Mouse (Mus musculus): Measurements from ENCODE around the gene Psenen. TPM values are rescaled to one million over a fixed set of nuclear protein-coding genes. Genes with fewer than 3 reads are reported as not detected.

Gene Psenen
- polyA plus RNA-seq (2016; fragmentation: Nextera tagmentation; extraction: Ambion mirVana): 142 and 145 TPM in 2 replicates

DNA sequence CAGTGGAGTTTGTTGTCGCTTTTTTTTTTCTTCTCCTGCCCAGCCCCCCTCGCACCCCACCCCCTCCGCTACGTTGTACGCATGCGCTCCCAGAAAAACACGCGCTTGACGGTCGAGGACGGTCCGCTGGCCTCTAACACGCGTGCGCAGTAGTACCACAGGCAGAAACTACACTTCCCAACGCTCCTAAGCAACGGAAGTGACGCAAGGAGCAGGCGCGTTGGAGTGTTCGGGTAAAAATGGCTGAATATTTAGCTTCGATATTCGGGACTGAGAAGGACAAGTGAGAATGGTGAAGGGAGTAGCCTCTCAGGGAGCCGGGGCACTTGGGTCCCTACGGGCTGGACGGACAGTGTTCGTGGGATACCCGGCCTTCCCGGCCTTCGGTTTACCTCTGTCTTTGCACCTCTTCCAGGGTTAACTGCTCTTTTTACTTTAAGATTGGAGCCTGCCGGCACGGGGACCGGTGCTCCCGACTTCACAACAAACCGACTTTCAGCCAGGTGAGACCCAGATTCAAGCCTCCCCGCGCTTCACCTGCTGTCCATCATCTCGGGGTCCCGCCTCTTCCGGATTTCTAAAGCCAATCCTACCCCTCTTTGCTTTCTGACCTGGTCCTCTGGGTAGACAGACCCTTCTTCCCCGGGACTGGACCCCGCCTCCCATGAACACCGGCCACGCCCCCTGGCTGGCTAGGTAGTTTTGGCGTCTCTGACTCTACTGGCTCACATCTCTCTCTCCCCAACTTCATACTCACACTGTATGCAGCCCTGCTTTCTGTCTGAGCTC lies at the start of gene Psenen, which contains the start of the genes U2af1l4 and Gm49396:
Gene Psenen (minus strand): TSS at position 511 of the 789 bp plus-strand sequence.
Gene U2af1l4 (plus strand): TSS at position 185 of the 789 bp plus-strand sequence.
Gene Gm49396 (plus strand): TSS at position 228 of the 789 bp plus-strand sequence.
- Histone ChIP-seq H3K36me3 (replicated peaks) (peaks cover 28% of the 10 kb centered on the region), H3K4me2 (peak within 1 kb of the TSS; percentile 87), H3K4me1 (peaks cover 28% of the 10 kb centered on the region), H3K4me3 (replicated peaks) (peak within 1 kb of the TSS; percentile 77), H3K27me3 (no peaks in the 10 kb centered on the region), H3K27ac (peak within 1 kb of the TSS; percentile 94), H3K9ac (peak within 1 kb of the TSS; percentile 80), H3K9me3 (no peaks in the 10 kb centered on the region)
- under 1% methylated on average over 45 of the region's 45 CpGs for WGBS
- peak; percentile 88 for ATAC-seq (ENCODE audit: low FRiP score)

GRCm38 (mm10) chr7:30612654-30613402 lies 49.4 kb upstream of the Psenen start, which contains the start of gene Upk1a:
TSS of gene Upk1a (minus strand) at chr7:30612847.
- peaks cover 28% of the 10 kb centered on the region for H3K36me3 ChIP-seq (replicated peaks)
- H3K4me2 ChIP-seq: no peak within 1 kb of the TSS
- no peak within 1 kb of the TSS for H3K9ac ChIP-seq
- 84% methylated on average over 8 of the region's 8 CpGs for WGBS
- no peaks in the 10 kb centered on the region for H3K9me3 ChIP-seq
- no peak for ATAC-seq (ENCODE audit: low FRiP score)
- no peak within 1 kb of the TSS for H3K27ac ChIP-seq
- no peaks in the 10 kb centered on the region for H3K27me3 ChIP-seq
- H3K4me1 ChIP-seq: no peaks in the 10 kb centered on the region
- H3K4me3 ChIP-seq (replicated peaks): no peak within 1 kb of the TSS

GRCm38 (mm10) chr7:30610043-30610442 lies 46.6 kb upstream of the Psenen start:
- Histone ChIP-seq H3K36me3 (replicated peaks) (peaks cover 2% of the 10 kb centered on the region; the same call in 1 of the 2 replicates), H3K9me3 (no peaks in the 10 kb centered on the region), H3K27ac (no peak overlapping the region), H3K27me3 (no peaks in the 10 kb centered on the region), H3K4me3 (replicated peaks) (no peak overlapping the region), H3K4me2 (no peak overlapping the region), H3K9ac (no peak overlapping the region), H3K4me1 (no peaks in the 10 kb centered on the region)
- ATAC-seq (ENCODE audit: low FRiP score): no peak
- WGBS: 60% methylated on average over 7 of the region's 7 CpGs

- Histone ChIP-seq H3K4me3 (replicated peaks) (no peak overlapping the region), H3K27me3 (no peaks in the 10 kb centered on the region), H3K4me1 (no peaks in the 10 kb centered on the region), H3K4me2 (no peak overlapping the region), H3K9me3 (no peaks in the 10 kb centered on the region), H3K36me3 (replicated peaks) (no peaks in the 10 kb centered on the region), H3K27ac (no peak overlapping the region), H3K9ac (no peak overlapping the region)
- WGBS: 43% methylated on average over 16 of the region's 16 CpGs
- no peak for ATAC-seq (ENCODE audit: low FRiP score)
Measured at GRCm38 (mm10) chr7:30608476-30608875, 45.0 kb upstream of the Psenen start.

- no peaks in the 10 kb centered on the region for H3K9me3 ChIP-seq
- H3K36me3 ChIP-seq (replicated peaks): no peaks in the 10 kb centered on the region
- no peak for ATAC-seq (ENCODE audit: low FRiP score)
- H3K9ac ChIP-seq: no peak overlapping the region
- H3K4me2 ChIP-seq: no peak overlapping the region
- WGBS: 33% methylated on average over 8 of the region's 8 CpGs
- no peak overlapping the region for H3K4me3 ChIP-seq (replicated peaks)
- H3K27me3 ChIP-seq: no peaks in the 10 kb centered on the region
- H3K4me1 ChIP-seq: no peaks in the 10 kb centered on the region
- H3K27ac ChIP-seq: no peak overlapping the region
Measured at GRCm38 (mm10) chr7:30607706-30608309, 44.4 kb upstream of the Psenen start.

GRCm38 (mm10) chr7:30604944-30605343 lies 41.5 kb upstream of the Psenen start:
- ATAC-seq (ENCODE audit: low FRiP score): no peak
- H3K27ac ChIP-seq: no peak overlapping the region
- H3K4me3 ChIP-seq (replicated peaks): no peak overlapping the region
- WGBS: 89% methylated on average over 8 of the region's 8 CpGs
- H3K36me3 ChIP-seq (replicated peaks): no peaks in the 10 kb centered on the region
- no peaks in the 10 kb centered on the region for H3K27me3 ChIP-seq
- H3K4me2 ChIP-seq: no peak overlapping the region
- peaks cover 4% of the 10 kb centered on the region; the same call in 1 of the 2 replicates for H3K4me1 ChIP-seq
- H3K9me3 ChIP-seq: no peaks in the 10 kb centered on the region
- H3K9ac ChIP-seq: no peak overlapping the region

DNA sequence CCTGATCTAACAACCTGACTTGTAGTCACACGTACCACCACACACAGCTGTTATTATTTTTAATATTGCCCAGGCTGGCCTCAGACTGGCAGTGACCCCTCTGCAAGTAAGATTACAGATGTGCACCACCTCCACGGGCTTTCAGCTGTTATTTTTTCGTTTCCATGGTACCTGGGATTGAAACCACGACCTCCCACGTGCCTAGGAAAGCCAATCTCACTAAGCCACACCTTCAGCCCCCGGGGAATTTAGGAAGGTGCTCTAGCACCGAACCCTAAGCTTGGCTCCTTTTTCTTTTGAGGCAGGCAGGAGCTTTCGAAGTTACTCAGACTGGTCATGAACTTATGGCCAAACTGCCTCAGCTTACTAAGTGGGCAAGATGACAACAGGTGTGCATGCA lies 41.0 kb upstream of the Psenen start:
- H3K36me3 ChIP-seq (replicated peaks): no peaks in the 10 kb centered on the region
- no peak overlapping the region for H3K9ac ChIP-seq
- ATAC-seq (ENCODE audit: low FRiP score): no peak
- H3K4me3 ChIP-seq (replicated peaks): no peak overlapping the region
- no peaks in the 10 kb centered on the region for H3K9me3 ChIP-seq
- WGBS: 65% methylated on average over 8 of the region's 8 CpGs
- no peaks in the 10 kb centered on the region for H3K27me3 ChIP-seq
- H3K4me1 ChIP-seq: peaks cover 8% of the 10 kb centered on the region
- no peak overlapping the region for H3K4me2 ChIP-seq
- H3K27ac ChIP-seq: no peak overlapping the region

- H3K9me3 ChIP-seq: no peaks in the 10 kb centered on the region
- H3K27me3 ChIP-seq: no peaks in the 10 kb centered on the region
- no peak overlapping the region for H3K4me2 ChIP-seq
- ATAC-seq (ENCODE audit: low FRiP score): no peak
- H3K36me3 ChIP-seq (replicated peaks): no peaks in the 10 kb centered on the region
- peaks cover 8% of the 10 kb centered on the region for H3K4me1 ChIP-seq
- H3K4me3 ChIP-seq (replicated peaks): no peak overlapping the region
- no peak overlapping the region for H3K27ac ChIP-seq
- 68% methylated on average over 3 of the region's 3 CpGs for WGBS
- H3K9ac ChIP-seq: no peak overlapping the region
Measured at GRCm38 (mm10) chr7:30602583-30602982, 39.2 kb upstream of the Psenen start.

GRCm38 (mm10) chr7:30600651-30601050 lies 37.2 kb upstream of the Psenen start:
- no peak overlapping the region for H3K9ac ChIP-seq

DNA sequence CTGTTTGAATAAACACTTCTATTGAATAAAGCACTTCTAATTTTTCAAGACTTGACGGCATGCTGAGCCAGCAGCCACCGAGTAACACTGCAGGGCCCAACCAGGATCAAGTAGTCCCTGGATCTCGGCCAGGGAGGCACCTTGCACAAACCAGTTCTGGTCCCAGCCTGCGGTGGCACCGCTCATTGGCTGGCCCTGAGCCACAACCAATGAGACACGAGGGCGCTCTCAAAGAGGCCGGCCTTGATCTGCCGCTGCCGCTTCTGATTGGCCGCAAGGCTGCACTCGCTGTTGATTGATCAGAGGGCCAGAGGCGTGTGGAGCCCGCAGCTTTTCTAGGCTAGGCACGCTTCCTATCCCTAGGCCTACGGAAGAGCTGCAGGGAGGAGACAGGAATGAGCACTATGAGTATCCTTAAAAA lies 36.5 kb upstream of the Psenen start:
- peak overlapping the region; percentile 21; the same call in 1 of the 2 replicates for H3K9ac ChIP-seq
- peaks cover 8% of the 10 kb centered on the region for H3K4me1 ChIP-seq
- WGBS: 2% methylated on average over 16 of the region's 16 CpGs
- H3K27me3 ChIP-seq: no peaks in the 10 kb centered on the region
- peak; percentile 99 for ATAC-seq (ENCODE audit: low FRiP score)
- H3K4me3 ChIP-seq (replicated peaks): peak overlapping the region; percentile 13; the same call in 1 of the 2 replicates
- H3K9me3 ChIP-seq: no peaks in the 10 kb centered on the region
- H3K36me3 ChIP-seq (replicated peaks): no peaks in the 10 kb centered on the region
- H3K4me2 ChIP-seq: peak overlapping the region; percentile 40
- H3K27ac ChIP-seq: peak overlapping the region; percentile 53

More at GRCm38 (mm10) chr7:30600651-30601050, 37.2 kb upstream of the Psenen start:
- no peak for ATAC-seq (ENCODE audit: low FRiP score)
- WGBS: 69% methylated on average over 7 of the region's 7 CpGs
- no peaks in the 10 kb centered on the region for H3K27me3 ChIP-seq
- peak overlapping the region; percentile 40; the same call in 1 of the 2 replicates for H3K4me2 ChIP-seq
- H3K4me1 ChIP-seq: peaks cover 8% of the 10 kb centered on the region
- 0 out of 2 replicates have a peak overlapping the region, but pooled peaks have one; percentile 53 for H3K27ac ChIP-seq
- H3K36me3 ChIP-seq (replicated peaks): no peaks in the 10 kb centered on the region
- H3K9me3 ChIP-seq: no peaks in the 10 kb centered on the region
- H3K4me3 ChIP-seq (replicated peaks): no peak overlapping the region

GRCm38 (mm10) chr7:30598786-30599185 lies 35.4 kb upstream of the Psenen start, which contains the start of gene Zbtb32:
TSS of gene Zbtb32 (minus strand) at chr7:30598909.
- WGBS: 94% methylated on average over 12 of the region's 12 CpGs
- Histone ChIP-seq H3K27ac (peak within 1 kb of the TSS; percentile 53; the same call in 1 of the 2 replicates), H3K4me1 (peaks cover 8% of the 10 kb centered on the region), H3K9me3 (no peaks in the 10 kb centered on the region), H3K9ac (peak within 1 kb of the TSS; percentile 21; the same call in 1 of the 2 replicates), H3K4me3 (replicated peaks) (0 out of 2 replicates have a peak within 1 kb of the TSS, but pooled peaks have one; percentile 13), H3K27me3 (no peaks in the 10 kb centered on the region), H3K36me3 (replicated peaks) (no peaks in the 10 kb centered on the region), H3K4me2 (peak within 1 kb of the TSS; percentile 40)
- no peak for ATAC-seq (ENCODE audit: low FRiP score)

- ATAC-seq (ENCODE audit: low FRiP score): no peak
- 71% methylated on average over 5 of the region's 5 CpGs for WGBS
- H3K27ac ChIP-seq: no peak overlapping the region
- no peak overlapping the region for H3K9ac ChIP-seq
- H3K36me3 ChIP-seq (replicated peaks): no peaks in the 10 kb centered on the region
- no peaks in the 10 kb centered on the region for H3K9me3 ChIP-seq
- H3K4me3 ChIP-seq (replicated peaks): no peak overlapping the region
- no peak overlapping the region for H3K4me2 ChIP-seq
- no peaks in the 10 kb centered on the region for H3K27me3 ChIP-seq
- peaks cover 11% of the 10 kb centered on the region for H3K4me1 ChIP-seq
Measured at GRCm38 (mm10) chr7:30596811-30597210, 33.4 kb upstream of the Psenen start.
